Mouse (Mus musculus) urinary bladder, postnatal 36 days (tissue): ENCODE measurements at regions not wholly inside any gene's neighbourhood (a gene's known extent, or its start where the extent isn't known, plus 50 kb on each side); places are given as distances from the start of the nearest gene placed in this dataset.
A peak's percentile ranks its signal among the peaks of the same experiment; 100 is the strongest.

Experiments used
- DNase-seq, 2 experiments: peaks; one replicate each; pipeline ENCODE4 v3.0.0; 2022; ENCODE audit warnings: low spot score in 2 of 2, mixed read lengths in 1 of 2

GRCm38 (mm10) chr8:38723254-38723653 is 1729.8 kb downstream of the AI429214 start:
- DNase-seq: no peak

DNA sequence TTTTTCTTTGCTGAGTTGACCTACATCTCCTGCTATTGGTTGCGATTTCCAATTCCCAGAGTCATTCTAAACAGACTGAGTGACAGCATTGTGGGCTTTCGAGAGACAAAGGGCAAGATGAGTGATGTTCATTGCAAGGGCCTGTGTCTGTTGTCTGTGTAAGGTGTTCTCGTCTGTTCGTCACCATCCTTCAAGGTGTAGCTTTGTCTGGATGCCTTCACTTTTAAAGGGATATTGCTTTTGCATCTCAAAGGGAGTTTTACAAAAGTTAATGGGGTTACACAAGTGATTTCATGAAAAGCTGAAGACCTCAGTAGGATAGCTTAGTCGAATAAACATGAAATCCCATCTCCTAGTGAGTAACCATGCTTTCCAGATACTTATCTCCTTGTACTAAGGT is 1731.9 kb downstream of the AI429214 start:
- no peak for DNase-seq

GRCm38 (mm10) chr8:38747134-38747533 is 1753.7 kb downstream of the AI429214 start:
- DNase-seq: no peak

- DNase-seq: no peak
Measured at GRCm38 (mm10) chr8:38766626-38767226, 1773.3 kb downstream of the AI429214 start.

DNA sequence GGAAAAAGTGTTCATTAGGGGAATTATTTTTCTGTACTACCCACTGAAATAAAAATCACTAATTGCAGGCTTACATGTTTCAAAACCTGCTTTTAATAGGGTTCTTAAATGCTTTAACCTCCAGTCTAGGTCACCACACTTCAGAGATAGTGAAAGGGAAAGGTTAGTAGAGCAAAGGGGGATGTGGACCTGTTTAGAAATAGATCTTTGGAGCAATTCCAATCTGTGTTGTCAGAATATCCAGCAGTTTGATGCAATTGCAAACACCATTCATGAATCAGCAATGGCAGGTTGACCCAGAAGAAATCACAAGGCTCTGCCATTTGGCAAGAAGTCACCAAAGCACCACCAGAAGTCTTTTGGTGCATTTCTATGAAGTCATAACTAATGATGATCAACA is 1819.1 kb downstream of the AI429214 start:
- no peak for DNase-seq

- DNase-seq: peak in 1 of 2 experiments; percentile 1
Measured at GRCm38 (mm10) chr8:38818163-38818562, 1824.8 kb downstream of the AI429214 start.

GRCm38 (mm10) chr8:38861436-38861835 is 1813.4 kb upstream of the Adam24 start:
- DNase-seq: no peak

- no peak for DNase-seq
Measured at GRCm38 (mm10) chr8:38867370-38867769, 1807.5 kb upstream of the Adam24 start.
